Mouse (Mus musculus) embryo, embryonic 9.5 days (tissue): ENCODE data around the gene Gm13290.
A peak's percentile ranks its signal among the peaks of the same experiment; 100 is the strongest.
"Not testable (repeated sequence)": the region's sequence is repeated elsewhere in the genome, so short reads cannot be mapped to it uniquely, and the experiment has no call there.

Source experiments
- DNase-seq: peaks from one replicate; pipeline ENCODE4 v3.0.0-alpha.2; 2017; ENCODE audit errors: extremely low spot score

Gm13290 gene

DNA sequence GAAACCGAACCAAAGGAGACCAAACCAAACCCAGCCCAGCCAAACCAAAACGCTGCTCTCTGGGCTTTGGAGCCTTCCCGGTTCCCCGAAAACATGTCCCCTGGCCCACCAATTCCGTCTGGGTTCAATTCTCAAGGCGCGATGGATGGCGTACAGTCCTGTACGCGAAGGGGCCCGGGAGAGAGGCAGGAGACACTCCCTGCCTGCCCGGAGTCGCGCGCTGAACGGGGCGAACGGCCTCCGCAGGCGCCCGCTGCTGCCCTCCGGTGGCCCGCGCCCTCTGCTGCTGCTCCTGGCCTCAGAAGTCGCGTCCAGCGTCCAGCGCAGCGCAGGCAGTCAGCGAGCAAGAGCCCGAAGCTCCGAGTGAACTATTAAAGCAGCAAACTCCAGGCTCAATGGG lies at the start of gene Gm13290:
TSS of gene Gm13290 (plus strand) at position 301 of the 400 bp plus-strand sequence.
- DNase-seq: not testable (repeated sequence)

DNA sequence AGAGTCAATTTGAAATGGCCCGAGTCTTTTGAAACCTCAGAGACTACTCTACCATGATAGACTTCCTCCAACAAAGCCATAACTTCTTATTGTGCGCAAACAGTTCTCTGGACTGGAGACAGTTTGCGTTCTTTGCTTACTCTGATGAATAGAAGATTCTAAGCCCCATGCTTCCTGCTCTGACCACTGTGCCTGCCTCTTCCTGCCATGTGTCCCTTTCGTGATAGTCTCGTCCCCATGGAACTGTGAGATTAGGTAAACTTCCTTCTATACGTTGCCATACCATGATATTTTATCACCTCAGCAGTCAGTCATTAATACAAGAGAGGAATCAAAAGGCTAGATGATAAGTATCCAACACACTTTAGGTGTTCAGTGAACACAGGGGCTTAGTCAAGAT lies 46.9 kb upstream of the Gm13290 start:
- DNase-seq: no peak

DNA sequence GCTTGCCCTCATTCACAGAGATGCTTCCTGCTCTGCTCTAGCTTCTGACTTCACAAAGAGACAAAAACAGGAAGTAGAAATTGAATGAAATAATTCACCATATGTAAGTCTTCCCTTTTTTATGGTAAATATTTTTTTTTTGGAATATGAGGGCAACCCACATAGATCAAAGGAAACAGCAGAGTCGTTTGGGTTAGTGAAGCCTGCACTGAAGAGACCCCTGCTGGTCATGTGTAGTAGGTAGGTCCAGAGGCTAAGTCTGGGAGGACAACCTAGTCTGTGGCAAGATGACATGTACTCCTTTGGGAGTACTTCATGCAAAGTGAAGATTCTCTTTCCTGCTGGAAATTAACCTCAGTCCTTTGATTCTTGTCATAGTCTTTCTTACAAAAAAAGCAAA lies 46.3 kb upstream of the Gm13290 start:
- DNase-seq: peak; percentile 27

DNA sequence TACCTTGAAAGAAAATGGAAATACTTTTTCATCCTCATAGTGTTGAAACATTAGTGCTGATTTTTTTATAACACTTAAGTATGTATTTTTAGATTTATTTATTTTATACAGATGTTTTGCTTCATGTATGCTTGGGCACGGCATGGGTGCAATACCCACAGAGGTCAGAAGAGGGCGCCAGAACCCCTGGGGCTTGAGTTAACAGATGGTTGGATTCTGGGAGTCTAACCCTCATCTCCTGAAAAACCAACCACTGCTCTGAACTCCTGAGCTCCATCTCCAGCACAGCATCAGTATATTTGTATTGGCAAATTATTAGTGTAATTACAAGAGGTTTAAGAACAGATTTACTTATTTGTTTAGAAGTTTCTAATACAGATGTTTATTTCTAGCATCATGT lies 35.2 kb upstream of the Gm13290 start:
- peak; percentile 80 for DNase-seq

DNA sequence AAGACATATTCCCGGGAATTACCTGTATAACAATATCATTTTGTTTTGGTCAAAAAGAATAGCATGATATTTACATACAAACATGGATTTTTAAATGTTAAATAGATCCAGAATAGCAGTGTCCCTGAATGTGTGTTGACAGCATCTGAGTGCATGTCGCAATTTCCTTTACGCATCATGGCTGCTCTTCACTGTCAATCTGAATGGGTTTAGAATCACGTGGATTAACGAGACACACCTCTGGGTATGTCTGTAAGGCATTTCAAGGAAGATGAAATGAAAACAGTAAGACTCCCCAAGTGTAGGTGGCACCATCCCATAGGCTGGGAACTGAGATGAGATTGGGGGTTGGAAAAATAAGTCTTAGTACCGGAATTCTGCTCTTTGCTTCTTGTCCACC lies 34.6 kb upstream of the Gm13290 start:
- DNase-seq: no peak

DNA sequence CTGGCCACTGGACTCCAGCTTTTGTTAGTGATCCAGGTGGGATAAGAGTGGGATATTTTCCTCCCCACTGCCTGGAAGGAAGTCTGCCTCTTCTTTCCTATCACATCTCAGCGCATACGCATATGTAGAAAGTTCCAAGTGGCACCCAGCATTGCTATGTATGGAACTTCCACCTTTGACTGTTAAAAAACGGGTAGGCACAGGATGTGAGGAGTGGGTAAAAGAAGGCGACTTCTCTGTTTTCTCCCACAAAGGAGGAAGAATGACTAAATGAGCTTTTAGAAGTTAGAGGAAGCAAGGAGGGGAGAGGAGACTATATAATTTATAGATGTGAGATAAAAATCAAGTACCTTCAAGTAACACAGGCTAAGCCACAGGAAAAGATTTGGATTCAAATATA lies 32.2 kb upstream of the Gm13290 start:
- no peak for DNase-seq

DNA sequence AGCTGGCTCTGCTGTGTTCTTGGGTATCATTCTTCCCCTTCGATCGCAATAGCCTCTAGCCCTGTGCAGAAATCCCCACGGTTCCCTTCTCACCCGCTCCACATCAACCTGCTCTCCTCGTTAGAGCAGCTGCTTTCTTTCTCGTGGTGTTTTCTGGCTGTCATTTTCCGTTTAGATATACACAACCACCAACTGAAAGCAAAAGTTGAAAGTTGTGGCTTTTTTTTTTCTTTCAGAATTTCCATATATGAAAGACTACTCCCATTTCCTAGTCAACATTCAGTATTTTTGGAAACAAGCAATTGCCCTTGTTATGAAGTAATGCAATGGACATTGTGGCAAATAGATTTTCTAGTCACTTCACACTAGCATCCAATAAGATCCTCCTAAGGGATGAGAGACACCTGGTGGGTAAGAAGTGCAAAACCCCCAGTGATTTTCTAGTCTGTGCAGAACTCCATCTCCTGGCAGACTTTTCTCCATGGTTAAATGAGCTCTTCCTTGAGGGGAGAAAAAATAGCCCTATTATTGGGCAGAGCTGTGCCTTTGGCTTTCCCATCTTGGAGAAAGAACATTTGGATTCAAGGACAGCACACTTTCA lies 30.8 kb upstream of the Gm13290 start:
- DNase-seq: no peak

DNA sequence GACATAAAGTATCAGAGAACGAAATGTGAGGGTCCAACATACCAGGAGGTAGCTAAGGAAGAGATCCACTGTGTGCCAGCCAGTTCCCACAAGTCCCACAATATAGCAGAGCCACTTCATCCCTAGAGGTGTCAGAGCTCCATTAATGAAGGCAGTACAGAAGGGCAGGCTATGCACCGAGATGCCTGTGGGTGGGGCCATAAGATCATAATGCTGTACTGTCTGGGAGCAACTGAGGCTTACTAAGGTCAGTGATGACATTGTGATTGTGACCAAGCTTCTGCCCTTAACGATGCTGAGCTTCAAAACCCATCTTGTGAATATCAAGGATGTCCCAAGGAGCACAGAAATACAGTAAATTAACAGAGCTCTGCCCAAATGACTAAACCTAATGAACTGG lies 29.4 kb upstream of the Gm13290 start:
- no peak for DNase-seq

DNA sequence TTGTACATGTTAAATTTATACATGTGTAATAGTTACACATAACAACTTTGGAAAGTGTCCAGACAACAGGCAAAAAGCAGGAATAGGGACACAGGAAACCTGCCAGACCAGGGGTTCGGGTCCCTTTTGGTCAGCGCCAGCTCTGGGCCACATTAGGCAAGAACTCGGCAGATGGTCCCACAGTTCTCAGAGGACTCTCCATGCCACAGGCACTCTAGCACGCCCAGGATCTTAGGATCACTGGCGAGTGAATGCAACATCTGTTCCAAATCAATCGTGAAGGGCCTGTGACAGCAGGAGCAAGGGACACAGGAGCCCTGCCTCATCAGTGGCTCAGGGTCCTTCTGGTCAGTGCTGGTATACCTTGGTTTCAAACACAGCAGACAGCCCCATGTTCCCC lies 23.7 kb upstream of the Gm13290 start:
- no peak for DNase-seq

DNA sequence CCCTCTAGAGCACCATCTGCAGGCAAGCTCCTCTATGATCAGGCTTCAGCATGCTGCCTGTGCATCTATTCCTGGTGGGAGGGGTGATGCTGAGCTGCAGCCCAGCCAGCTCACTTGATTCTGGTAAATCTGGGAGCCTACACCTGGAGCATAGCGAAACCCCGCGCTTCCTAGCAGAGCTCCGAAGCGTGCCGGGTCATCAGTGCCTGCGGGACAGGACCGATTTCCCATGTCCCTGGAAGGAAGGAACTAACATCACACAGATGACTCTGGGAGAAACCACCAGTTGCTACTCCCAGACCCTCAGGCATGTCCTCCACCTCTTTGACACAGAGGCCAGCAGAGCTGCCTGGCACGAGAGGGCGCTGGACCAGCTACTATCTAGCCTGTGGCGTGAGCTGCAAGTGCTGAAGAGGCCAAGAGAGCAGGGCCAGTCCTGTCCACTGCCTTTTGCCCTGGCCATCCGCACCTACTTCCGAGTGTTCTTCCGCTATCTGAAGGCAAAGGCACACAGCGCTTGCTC lies 18.8 kb upstream of the Gm13290 start, which contains the start of gene Gm13271:
TSS of gene Gm13271 (plus strand) at position 51 of the 523 bp plus-strand sequence.
- not testable (repeated sequence) for DNase-seq

DNA sequence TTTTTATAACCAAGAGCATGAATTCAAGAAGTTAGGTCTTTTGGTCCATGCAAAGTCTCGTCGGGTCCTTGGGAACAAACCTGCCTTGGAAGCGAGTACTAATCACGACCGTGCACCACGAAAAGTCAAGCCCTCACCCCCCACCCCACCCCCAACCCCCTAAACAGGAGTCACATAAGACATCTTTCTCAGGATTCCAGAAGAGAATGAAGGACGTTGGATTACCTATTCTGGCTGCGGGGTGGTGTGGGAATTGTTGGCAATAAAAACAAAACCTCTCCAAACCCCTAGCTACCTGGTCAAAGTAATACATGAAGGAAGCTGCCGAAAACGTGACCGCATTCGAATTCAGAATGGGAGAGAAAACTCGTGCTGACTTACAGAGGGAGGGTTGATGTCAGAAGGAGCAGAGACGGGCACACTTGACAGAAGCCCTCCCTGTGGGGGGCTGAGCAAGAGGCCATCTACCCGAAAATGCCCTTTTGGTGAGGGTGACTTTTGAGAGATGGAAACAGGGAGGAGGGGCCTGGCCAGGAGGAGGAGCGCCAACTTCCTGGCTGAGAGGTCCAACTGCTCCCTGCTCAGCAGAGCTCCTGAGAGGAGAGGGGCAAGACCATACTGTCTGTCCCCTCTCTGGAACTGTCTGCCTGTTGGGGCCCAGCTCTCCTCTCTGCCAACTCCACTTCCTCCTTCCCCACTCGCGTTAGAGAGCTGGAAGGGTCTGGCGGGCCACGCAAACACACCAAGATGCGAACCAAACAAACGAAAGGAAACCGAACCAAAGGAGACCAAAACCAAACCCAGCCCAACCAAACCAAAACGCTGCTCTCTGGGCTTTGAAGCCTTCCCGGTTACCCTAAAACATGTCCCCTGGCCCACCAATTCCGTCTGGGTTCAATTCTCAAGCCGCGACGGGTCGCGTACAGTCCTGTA lies 16.8 kb upstream of the Gm13290 start:
- DNase-seq: peak; percentile 52

DNA sequence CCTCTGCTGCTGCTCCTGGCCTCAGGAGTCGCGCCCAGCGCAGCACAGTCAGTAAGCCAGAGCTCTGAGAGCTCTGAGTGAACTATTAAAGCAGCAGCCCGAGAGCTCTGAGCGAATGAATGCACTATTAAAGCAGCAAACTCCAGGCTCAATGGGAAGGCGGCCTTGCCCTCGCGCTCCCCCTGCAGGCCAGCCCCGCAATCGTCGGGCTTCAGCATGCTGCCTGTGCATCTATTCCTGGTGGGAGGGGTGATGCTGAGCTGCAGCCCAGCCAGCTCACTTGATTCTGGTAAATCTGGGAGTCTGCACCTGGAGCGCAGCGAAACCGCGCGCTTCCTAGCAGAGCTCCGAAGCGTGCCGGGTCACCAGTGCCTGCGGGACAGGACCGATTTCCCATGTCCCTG lies 16.0 kb upstream of the Gm13290 start:
- peak; percentile 80 for DNase-seq

DNA sequence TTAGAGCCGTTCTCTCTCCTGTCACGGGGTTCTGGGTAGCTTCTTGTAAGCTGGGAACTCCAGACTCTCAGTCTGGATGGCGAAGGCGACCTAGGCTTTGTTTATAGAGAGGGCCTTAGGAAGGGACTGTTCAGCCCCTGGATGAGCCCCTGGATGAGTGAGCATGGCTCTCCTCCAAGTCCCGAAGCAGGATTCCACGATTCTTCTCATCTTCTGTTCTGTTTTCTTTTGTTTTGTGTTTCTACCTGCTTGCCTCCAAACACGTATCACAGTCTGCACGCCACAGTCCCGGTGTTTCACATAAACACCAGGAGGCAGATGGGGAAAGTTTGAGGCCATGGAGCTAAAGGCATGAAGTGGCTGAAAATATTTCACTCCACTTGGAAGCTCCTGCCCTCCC lies 14.9 kb upstream of the Gm13290 start:
- DNase-seq: not testable (repeated sequence)

DNA sequence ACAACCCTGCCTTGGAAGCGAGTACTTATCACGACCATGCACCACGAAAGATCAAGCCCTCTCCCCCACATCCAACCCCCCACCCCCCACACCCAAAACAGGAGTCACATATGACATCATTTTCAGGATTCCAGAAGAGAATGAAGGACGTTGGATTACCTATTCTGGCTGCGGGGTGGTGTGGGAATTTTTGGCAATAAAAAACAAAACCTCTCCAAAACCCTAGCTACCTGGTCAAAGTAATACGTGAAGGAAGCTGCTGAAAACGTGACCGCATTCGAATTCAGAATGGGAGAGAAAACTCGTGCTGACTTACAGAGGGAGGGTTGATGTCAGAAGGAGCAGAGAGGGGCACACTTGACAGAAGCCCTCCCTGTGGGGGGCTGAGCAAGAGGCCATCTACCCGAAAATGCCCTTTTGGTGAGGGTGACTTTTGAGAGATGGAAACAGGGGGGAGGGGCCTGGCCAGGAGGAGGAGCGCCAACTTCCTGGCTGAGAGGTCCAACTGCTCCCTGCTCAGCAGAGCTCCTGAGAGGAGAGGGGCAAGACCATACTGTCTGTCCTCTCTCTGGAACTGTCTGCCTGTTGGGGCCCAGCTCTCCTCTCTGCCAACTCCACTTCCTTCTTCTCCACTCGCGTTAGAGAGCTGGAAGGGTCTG lies 13.9 kb upstream of the Gm13290 start, which contains the start of gene Gm13283:
TSS of gene Gm13283 (plus strand) at position 510 of the 659 bp plus-strand sequence.
- DNase-seq: not testable (repeated sequence)

DNA sequence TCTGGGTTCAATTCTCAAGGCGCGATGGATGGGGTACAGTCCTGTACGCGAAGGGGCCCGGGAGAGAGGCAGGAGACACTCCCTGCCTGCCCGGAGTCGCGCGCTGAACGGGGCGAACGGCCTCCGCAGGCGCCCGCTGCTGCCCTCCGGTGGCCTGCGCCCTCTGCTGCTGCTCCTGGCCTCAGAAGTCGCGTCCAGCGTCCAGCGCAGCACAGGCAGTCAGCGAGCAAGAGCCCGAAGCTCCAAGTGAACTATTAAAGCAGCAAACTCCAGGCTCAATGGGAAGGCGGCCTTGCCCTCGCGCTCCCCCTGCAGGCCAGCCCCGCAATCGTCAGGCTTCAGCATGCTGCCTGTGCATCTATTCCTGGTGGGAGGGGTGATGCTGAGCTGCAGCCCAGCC lies 13.2 kb upstream of the Gm13290 start:
- DNase-seq: peak; percentile 56

DNA sequence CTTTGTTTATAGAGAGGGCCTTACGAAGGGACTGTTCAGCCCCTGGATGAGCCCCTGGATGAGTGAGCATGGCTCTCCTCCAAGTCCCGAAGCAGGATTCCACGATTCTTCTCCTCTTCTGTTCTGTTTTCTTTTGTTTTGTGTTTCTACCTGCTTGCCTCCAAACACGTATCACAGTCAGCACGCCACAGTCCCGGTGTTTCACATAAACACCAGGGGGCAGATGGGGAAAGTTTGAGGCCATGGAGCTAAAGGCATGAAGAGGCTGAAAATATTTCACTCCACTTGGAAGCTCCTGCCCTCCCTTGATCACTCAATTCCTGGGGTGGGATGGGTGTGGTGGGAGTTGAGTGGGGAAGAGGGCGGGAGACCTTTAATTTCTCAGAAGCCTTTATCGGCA lies 11.9 kb upstream of the Gm13290 start:
- not testable (repeated sequence) for DNase-seq

DNA sequence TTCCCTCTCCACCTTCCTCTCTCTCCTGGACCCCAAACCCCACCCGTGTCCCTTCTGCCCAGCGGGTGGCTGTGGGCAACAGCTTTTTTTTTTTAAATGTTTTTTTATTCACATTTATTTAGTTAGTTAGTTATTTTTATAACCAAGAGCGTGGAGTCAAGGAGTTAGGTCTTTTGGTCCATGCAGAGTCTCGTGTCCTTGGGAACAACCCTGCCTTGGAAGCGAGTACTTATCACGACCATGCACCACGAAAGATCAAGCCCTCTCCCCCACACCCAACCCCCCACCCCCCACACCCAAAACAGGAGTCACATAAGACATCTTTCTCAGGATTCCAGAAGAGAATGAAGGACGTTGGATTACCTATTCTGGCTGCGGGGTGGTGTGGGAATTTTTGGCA lies 11.3 kb upstream of the Gm13290 start:
- not testable (repeated sequence) for DNase-seq

DNA sequence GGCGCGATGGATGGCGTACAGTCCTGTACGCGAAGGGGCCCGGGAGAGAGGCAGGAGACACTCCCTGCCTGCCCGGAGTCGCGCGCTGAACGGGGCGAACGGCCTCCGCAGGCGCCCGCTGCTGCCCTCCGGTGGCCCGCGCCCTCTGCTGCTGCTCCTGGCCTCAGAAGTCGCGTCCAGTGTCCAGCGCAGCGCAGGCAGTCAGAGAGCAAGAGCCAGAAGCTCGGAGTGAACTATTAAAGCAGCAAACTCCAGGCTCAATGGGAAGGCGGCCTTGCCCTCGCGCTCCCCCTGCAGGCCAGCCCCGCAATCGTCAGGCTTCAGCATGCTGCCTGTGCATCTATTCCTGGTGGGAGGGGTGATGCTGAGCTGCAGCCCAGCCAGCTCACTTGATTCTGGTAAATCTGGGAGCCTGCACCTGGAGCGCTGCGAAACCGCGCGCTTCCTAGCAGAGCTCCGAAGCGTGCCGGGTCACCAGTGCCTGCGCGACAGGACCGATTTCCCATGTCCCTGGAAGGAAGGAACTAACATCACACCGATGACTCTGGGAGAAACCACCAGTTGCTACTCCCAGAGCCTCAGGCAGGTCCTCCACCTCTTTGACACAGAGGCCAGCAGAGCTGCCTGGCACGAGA lies 10.1 kb upstream of the Gm13290 start:
- peak; percentile 68 for DNase-seq

DNA sequence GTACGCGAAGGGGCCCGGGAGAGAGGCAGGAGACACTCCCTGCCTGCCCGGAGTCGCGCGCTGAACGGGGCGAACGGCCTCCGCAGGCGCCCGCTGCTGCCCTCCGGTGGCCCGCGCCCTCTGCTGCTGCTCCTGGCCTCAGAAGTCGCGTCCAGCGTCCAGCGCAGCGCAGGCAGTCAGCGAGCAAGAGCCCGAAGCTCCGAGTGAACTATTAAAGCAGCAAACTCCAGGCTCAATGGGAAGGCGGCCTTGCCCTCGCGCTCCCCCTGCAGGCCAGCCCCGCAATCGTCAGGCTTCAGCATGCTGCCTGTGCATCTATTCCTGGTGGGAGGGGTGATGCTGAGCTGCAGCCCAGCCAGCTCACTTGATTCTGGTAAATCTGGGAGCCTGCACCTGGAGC lies 3.0 kb downstream of the Gm13290 start, which contains the start of gene Gm13289:
TSS of gene Gm13289 (plus strand) at position 301 of the 400 bp plus-strand sequence.
- not testable (repeated sequence) for DNase-seq

DNA sequence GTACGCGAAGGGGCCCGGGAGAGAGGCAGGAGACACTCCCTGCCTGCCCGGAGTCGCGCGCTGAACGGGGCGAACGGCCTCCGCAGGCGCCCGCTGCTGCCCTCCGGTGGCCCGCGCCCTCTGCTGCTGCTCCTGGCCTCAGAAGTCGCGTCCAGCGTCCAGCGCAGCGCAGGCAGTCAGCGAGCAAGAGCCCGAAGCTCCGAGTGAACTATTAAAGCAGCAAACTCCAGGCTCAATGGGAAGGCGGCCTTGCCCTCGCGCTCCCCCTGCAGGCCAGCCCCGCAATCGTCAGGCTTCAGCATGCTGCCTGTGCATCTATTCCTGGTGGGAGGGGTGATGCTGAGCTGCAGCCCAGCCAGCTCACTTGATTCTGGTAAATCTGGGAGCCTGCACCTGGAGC lies 5.9 kb downstream of the Gm13290 start, which contains the start of gene Gm13272:
TSS of gene Gm13272 (plus strand) at position 301 of the 400 bp plus-strand sequence.
- not testable (repeated sequence) for DNase-seq

DNA sequence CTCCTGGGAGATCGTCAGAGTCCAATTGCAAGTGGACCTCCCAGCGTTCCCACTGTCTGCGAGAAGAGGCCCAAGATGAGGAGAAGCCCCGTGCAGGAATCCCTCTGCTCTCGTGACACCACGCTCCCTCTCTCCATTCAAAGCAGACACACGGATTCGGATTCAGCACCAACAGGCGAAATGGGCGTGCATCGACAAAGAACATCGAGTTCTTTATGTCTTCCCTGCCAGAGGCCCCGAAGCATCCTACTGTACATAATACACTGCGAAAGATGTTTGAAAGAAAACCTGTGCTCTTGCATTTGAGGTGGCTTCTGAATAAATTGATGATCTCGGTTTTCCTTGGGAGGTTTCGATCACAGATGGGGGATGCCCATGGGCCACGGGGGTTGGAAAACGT lies 6.7 kb downstream of the Gm13290 start:
- DNase-seq: not testable (repeated sequence)
